Mouse (Mus musculus) stomach, adult 2 months (tissue): ENCODE results near the gene Cxcr4. TPM values are rescaled to one million over a fixed set of nuclear protein-coding genes. Genes with fewer than 3 reads are reported as not detected.

ENCODE experiments used
- polyA plus RNA-seq: library from polyadenylated mRNA; depleted of rRNA; stranded (reverse); fragments of >200 nt; gene quantifications from 2 replicates; pipeline ENCODE4 v1.2.3, GENCODE M21; 2012; rRNA removed

Gene Cxcr4
- 5.5 and 7.5 TPM in 2 replicates for polyA plus RNA-seq

GRCm38 (mm10) chr1:128592211-128592741 is at the start of gene Cxcr4:
TSS of gene Cxcr4 (minus strand) at chr1:128592293.

Other genes with a start within 250 kb of the Cxcr4 start
- gene Mcm6, start 232.6 kb downstream of the Cxcr4 start, polyA plus RNA-seq = 1.7 and 3.1 TPM in 2 replicates
- 1.2 and 1.9 TPM in 2 replicates for gene Dars, start 174.9 kb downstream of the Cxcr4 start, polyA plus RNA-seq